Mouse (Mus musculus) heart, postnatal 10 days (tissue): Measurements from ENCODE around the gene Adprm. TPM values are rescaled to one million over a fixed set of nuclear protein-coding genes. Genes with fewer than 3 reads are reported as not detected.

Experiments
- DNase-seq, 2 experiments: peaks; one replicate each; pipeline ENCODE4 v3.0.0; 2021
- intact Hi-C: fragments of 180-260 bp; cut with DNase I; formaldehyde crosslinking; loops from one replicate; pipeline ENCODE4 v1.15.1; 2025
- total RNA-seq, 2 experiments: library from RNA; stranded (reverse); gene quantifications; 2 replicates each; pipeline ENCODE4 v1.2.3; 2021

Gene Adprm
- total RNA-seq, 2 experiments from 2014 or later: 14.5 to 15.8 TPM

GRCm38 (mm10) chr11:67078888-67079287, 26.5 kb upstream of the Adprm start:
- DNase-seq: no peak
- intact Hi-C loops: no loop called here

- DNase-seq: no peak
- intact Hi-C loops: no loop called here
Observed at GRCm38 (mm10) chr11:67078000-67078399, 25.6 kb upstream of the Adprm start, which contains the start of gene Myh3. TSS of gene Myh3 (plus strand) at chr11:67078300.

- intact Hi-C loops: no loop called here
- DNase-seq: no peak
Observed at GRCm38 (mm10) chr11:67077435-67077834, 25.0 kb upstream of the Adprm start.

GRCm38 (mm10) chr11:67076781-67077180, 24.4 kb upstream of the Adprm start:
- no peak for DNase-seq
- intact Hi-C loops: no loop called here

- no peak for DNase-seq
- intact Hi-C loops: no loop called here
Observed at GRCm38 (mm10) chr11:67075036-67075435, 22.6 kb upstream of the Adprm start.

- intact Hi-C loops: no loop called here
Observed at GRCm38 (mm10) chr11:67072615-67073130, 20.3 kb upstream of the Adprm start.

GRCm38 (mm10) chr11:67067741-67068140, 15.3 kb upstream of the Adprm start:
- intact Hi-C loops: no loop called here

More at GRCm38 (mm10) chr11:67072615-67073130, 20.3 kb upstream of the Adprm start:
- no peak for DNase-seq

GRCm38 (mm10) chr11:67062726-67063125, 10.3 kb upstream of the Adprm start:
- intact Hi-C loops: no loop called here
- no peak for DNase-seq

More at GRCm38 (mm10) chr11:67067741-67068140, 15.3 kb upstream of the Adprm start:
- DNase-seq: no peak

- intact Hi-C loops: no loop called here
- DNase-seq: no peak
Observed at GRCm38 (mm10) chr11:67061311-67061710, 8.9 kb upstream of the Adprm start.

GRCm38 (mm10) chr11:67054754-67055365, 2.5 kb upstream of the Adprm start:
- intact Hi-C loops: no loop called here

GRCm38 (mm10) chr11:67051676-67052320, 596 bp downstream of the Adprm start:
- DNase-seq: no peak
- intact Hi-C loops: loop anchor here (1.0 kb wide), 1 partner anchor 26 kb away; the partner anchor contains the start of gene Tmem220

More at GRCm38 (mm10) chr11:67054754-67055365, 2.5 kb upstream of the Adprm start:
- DNase-seq: no peak

- intact Hi-C loops: no loop called here
- no peak for DNase-seq
Observed at GRCm38 (mm10) chr11:67049256-67049655, 3.1 kb downstream of the Adprm start.

GRCm38 (mm10) chr11:67048496-67048895, 3.9 kb downstream of the Adprm start:
- DNase-seq: no peak

GRCm38 (mm10) chr11:67047199-67047598, 5.2 kb downstream of the Adprm start:
- intact Hi-C loops: no loop called here
- DNase-seq: no peak

More at GRCm38 (mm10) chr11:67048496-67048895, 3.9 kb downstream of the Adprm start:
- intact Hi-C loops: no loop called here

- intact Hi-C loops: no loop called here
- no peak for DNase-seq
Observed at GRCm38 (mm10) chr11:67044959-67045358, 7.4 kb downstream of the Adprm start.

GRCm38 (mm10) chr11:67043007-67043406, 9.4 kb downstream of the Adprm start:
- DNase-seq: no peak
- intact Hi-C loops: no loop called here

GRCm38 (mm10) chr11:67040483-67040882, 11.9 kb downstream of the Adprm start:
- DNase-seq: no peak

GRCm38 (mm10) chr11:67039799-67040198, 12.6 kb downstream of the Adprm start:
- intact Hi-C loops: no loop called here
- DNase-seq: no peak

More at GRCm38 (mm10) chr11:67040483-67040882, 11.9 kb downstream of the Adprm start:
- intact Hi-C loops: no loop called here

- DNase-seq: no peak
- intact Hi-C loops: no loop called here
Observed at GRCm38 (mm10) chr11:67036892-67037291, 15.5 kb downstream of the Adprm start.

- intact Hi-C loops: no loop called here
- DNase-seq: no peak
Observed at GRCm38 (mm10) chr11:67036229-67036628, 16.2 kb downstream of the Adprm start.

- intact Hi-C loops: no loop called here
Observed at GRCm38 (mm10) chr11:67034775-67035485, 17.5 kb downstream of the Adprm start.

More at GRCm38 (mm10) chr11:67034775-67035485, 17.5 kb downstream of the Adprm start:
- DNase-seq: no peak
